Mouse (Mus musculus) stomach, postnatal 0 days (tissue): ENCODE data around the gene Actr1a.

Source experiments
- CTCF ChIP-seq: IDR thresholded peaks from 2 replicates; pipeline ENCODE4 v1.5.1; 2016; ENCODE audit warnings: antibody characterized with exemption, low read depth, mild to moderate bottlenecking, moderate library complexity
- EP300 ChIP-seq: optimal IDR thresholded peaks from 2 replicates; pipeline ENCODE3; 2016; ENCODE audit warnings: antibody characterized with exemption

- TF ChIP-seq CTCF, result no peak
- TF ChIP-seq EP300, result no peak
These were observed 561 bp upstream of the Actr1a start for GRCm38 (mm10) chr19:46396109-46396508.
